Mouse (Mus musculus) forebrain, embryonic 13.5 days (tissue): ENCODE results near the gene Vps51. TPM values are rescaled to one million over a fixed set of nuclear protein-coding genes. Genes with fewer than 3 reads are reported as not detected.
"Not testable (repeated sequence)": the region's sequence is repeated elsewhere in the genome, so short reads cannot be mapped to it uniquely, and the experiment has no call there.

Experiments
- ATAC-seq: fragments of 200-750 bp; cut with Nextera tagmentation; 2 replicates; pipeline ENCODE4 v1.8.0; 2017
- H3K27ac ChIP-seq: fragments of 300-500 bp; sonication (generic); 2 replicates; pipeline ENCODE4 v1.5.1; 2015; ENCODE audit warnings: inconsistent platforms, mild to moderate bottlenecking, moderate library complexity
- H3K27me3 ChIP-seq: fragments of 300-500 bp; sonication (generic); 2 replicates; pipeline ENCODE4 v1.6.1; 2015; ENCODE audit warnings: mild to moderate bottlenecking, inconsistent platforms
- H3K36me3 ChIP-seq: fragments of 300-500 bp; sonication (generic); 2 replicates; pipeline ENCODE4 v1.6.1; 2015; ENCODE audit warnings: mild to moderate bottlenecking, inconsistent platforms; ENCODE audit not compliant: poor library complexity, severe bottlenecking
- H3K4me1 ChIP-seq: fragments of 300-500 bp; sonication (generic); 2 replicates; pipeline ENCODE4 v1.6.1; 2015; ENCODE audit warnings: inconsistent platforms
- H3K4me2 ChIP-seq: fragments of 300-500 bp; sonication (generic); 2 replicates; pipeline ENCODE4 v1.6.1; 2015; ENCODE audit warnings: inconsistent platforms, mild to moderate bottlenecking, moderate library complexity
- H3K4me3 ChIP-seq: fragments of 300-500 bp; sonication (generic); 2 replicates; pipeline ENCODE4 v1.5.1; 2015; ENCODE audit warnings: mild to moderate bottlenecking, inconsistent platforms
- H3K9ac ChIP-seq: fragments of 300-500 bp; sonication (generic); 2 replicates; pipeline ENCODE4 v1.6.1; 2015; ENCODE audit warnings: mild to moderate bottlenecking, inconsistent platforms
- H3K9me3 ChIP-seq: fragments of 300-500 bp; sonication (generic); replicated peaks from 2 replicates; pipeline ENCODE4 v1.6.1; 2016; ENCODE audit warnings: inconsistent platforms
- WGBS: fragments of 180-500 bp; shearing (Covaris S2); methylation state at CpG from one replicate; pipeline ENCODE4 v1.1.7; 2015; 5-methylcytosine and 5-hydroxymethylcytosine counted together
- polyA plus RNA-seq: library from polyadenylated mRNA; unstranded; fragments of >200 nt; fragmentation: Nextera tagmentation; extraction: Ambion mirVana; gene quantifications from 2 replicates; pipeline ENCODE4 v1.2.1, GENCODE M21; 2015

Gene Vps51
- polyA plus RNA-seq, 1 experiment from 2014 or later = 70.7 TPM

DNA sequence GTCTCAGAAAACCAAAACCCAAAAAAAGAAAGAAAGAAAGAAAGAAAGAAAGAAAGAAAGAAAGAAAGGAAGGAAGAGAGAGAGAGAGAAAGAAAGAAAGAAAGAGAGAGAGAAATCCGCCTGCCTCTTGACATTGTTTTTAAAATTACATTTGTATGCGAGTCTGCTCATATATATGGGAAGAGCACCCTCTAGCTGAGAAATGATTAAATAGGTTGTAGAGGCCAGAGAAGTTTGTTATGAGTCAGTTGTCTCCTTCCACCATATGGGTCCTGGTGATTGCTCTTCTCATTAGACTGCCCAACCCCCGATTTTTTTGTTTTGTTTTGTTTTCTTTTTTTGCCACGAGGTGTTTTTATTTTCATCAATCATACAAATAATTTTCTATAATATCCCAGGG is 32.9 kb downstream of the Vps51 start:
- 65% methylated on average over 4 of the region's 4 CpGs for WGBS
- H3K27ac ChIP-seq, H3K9me3 ChIP-seq, ATAC-seq, H3K4me2 ChIP-seq, H3K4me3 ChIP-seq, H3K9ac ChIP-seq, H3K27me3 ChIP-seq: not testable (repeated sequence)
- Histone ChIP-seq H3K36me3 (peaks cover 11% of the 10 kb centered on the region), H3K4me1 (peaks cover 27% of the 10 kb centered on the region)

DNA sequence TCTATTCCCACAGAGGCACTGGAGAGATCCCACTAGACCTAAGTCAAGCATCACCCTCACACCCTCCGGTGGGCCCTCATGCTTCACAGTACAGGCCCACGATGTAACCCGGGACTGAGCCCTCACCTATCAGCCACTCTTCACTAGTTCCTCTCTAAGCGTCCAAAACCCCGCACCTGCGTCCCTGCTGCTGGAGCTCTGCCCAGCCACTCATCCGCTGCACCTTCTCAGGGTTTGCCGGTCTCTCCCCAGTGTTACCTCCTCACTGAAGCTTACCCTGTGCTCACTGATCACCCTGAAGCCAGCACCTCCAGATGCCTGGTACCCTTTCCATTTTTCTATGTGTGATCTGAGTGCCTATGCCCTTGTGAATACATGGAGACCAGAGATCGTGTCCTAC is 34.7 kb downstream of the Vps51 start:
- no peaks in the 10 kb centered on the region for H3K27me3 ChIP-seq
- no peak overlapping the region for H3K27ac ChIP-seq
- no peak overlapping the region for H3K4me2 ChIP-seq
- ATAC-seq = no peak
- no peak overlapping the region for H3K9ac ChIP-seq
- H3K9me3 ChIP-seq = no peaks in the 10 kb centered on the region
- H3K4me1 ChIP-seq = peaks cover 12% of the 10 kb centered on the region
- H3K4me3 ChIP-seq = no peak overlapping the region
- 82% methylated on average over 9 of the region's 9 CpGs for WGBS
- no peaks in the 10 kb centered on the region for H3K36me3 ChIP-seq

DNA sequence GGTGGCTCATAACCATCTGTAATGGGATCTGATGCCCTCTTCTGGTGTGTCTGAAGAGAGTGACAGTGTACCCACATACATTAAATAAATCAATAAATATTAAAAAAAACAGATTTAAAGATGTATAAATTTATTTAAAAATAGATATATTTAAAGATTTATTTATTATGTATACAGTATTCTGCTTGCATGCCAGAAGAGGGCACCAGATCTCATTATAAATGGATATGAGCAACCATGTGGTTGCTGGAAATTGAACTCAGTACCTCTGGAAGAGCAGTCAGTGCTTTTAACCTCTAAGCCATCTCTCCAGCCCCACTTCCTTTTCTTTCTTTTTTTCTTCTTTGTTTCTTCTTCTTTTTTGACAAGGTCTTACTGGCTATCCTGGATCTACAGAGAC is 37.0 kb downstream of the Vps51 start:
- H3K27me3 ChIP-seq = no peaks in the 10 kb centered on the region
- no peaks in the 10 kb centered on the region for H3K9me3 ChIP-seq
- H3K9ac ChIP-seq = no peak overlapping the region
- H3K36me3 ChIP-seq = no peaks in the 10 kb centered on the region
- H3K27ac ChIP-seq = no peak overlapping the region
- H3K4me3 ChIP-seq = no peak overlapping the region
- no peak overlapping the region for H3K4me2 ChIP-seq
- peaks cover 2% of the 10 kb centered on the region for H3K4me1 ChIP-seq
- ATAC-seq = no peak

DNA sequence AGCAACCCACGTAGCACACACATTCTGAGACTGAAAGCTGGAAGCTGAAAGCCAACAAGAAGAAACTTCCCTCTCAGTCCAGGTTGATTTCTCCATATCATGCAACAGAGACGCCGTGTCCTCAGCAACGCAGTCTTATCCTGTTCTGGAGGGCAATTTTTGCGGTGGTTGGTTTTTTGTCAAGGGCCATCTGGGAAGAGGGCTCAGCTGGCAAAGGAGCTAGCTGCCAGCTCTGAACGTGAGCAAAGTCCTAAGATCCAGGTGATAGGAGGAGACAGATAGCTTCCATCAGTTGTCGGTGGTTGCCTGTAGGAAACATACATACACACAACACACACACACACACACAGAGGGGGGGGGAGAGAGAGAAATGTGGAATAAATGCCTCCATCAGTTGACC is 38.7 kb downstream of the Vps51 start:
- 84% methylated on average over 7 of the region's 7 CpGs for WGBS
- Histone ChIP-seq H3K27me3 (no peaks in the 10 kb centered on the region), H3K9ac (no peak overlapping the region), H3K9me3 (no peaks in the 10 kb centered on the region), H3K4me1 (no peaks in the 10 kb centered on the region), H3K4me3 (no peak overlapping the region), H3K27ac (no peak overlapping the region), H3K4me2 (no peak overlapping the region), H3K36me3 (no peaks in the 10 kb centered on the region)
- no peak for ATAC-seq

DNA sequence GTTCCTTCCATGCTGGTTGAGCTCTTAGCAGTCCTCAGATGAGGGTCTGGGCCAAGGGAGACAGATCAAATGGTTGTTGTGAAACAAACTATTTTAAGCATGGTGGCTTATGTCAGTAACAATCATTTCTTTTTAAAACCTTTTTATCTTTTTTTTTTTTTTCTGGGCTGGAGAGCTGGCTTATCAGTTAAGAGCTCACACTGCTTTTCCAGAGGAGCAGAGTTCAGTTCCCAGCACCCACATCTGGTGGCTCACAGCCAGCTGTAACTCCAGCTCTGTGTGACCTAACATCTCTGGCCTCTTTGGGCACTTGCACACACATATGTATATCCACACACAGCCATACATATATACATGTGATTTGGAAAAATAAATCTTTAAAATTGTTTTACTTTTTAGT is 39.3 kb downstream of the Vps51 start:
- Histone ChIP-seq H3K9me3 (no peaks in the 10 kb centered on the region), H3K4me1 (no peaks in the 10 kb centered on the region), H3K4me3 (no peak overlapping the region), H3K4me2 (no peak overlapping the region), H3K27me3 (no peaks in the 10 kb centered on the region), H3K9ac (no peak overlapping the region), H3K27ac (no peak overlapping the region), H3K36me3 (no peaks in the 10 kb centered on the region)
- ATAC-seq = no peak

DNA sequence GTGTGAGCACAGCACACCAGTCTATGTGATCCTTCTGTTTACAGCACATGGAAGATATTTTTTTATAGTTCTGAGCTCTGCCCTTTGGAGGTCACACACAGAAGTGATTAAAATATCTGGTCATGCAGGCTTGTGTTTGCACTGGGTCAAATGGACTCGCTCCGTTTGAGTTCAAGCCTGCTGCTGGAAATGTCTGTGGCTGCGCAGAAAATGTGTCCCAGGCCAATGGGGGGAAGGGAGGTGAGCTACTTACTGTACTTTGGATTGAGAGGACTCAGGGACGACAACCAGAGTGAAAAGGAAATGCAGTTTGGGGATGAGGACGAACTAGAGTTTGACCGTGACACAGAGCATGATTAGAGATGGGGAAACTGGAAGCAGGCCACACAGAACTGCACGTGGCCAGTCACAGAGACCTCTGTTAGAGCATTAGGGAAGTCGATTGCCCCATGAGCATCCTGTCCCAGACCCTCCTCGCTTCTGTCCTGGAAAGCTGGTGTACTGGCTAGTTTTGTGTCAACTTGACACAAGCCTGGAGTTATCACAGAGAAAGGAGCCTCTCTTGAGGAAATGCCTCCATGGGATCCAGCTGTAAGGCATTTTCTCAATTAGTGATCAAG is 41.0 kb downstream of the Vps51 start:
- Histone ChIP-seq H3K4me3 (no peak overlapping the region), H3K4me1 (no peaks in the 10 kb centered on the region), H3K9ac (no peak overlapping the region), H3K36me3 (no peaks in the 10 kb centered on the region), H3K27ac (no peak overlapping the region), H3K9me3 (no peaks in the 10 kb centered on the region), H3K4me2 (no peak overlapping the region), H3K27me3 (no peaks in the 10 kb centered on the region)
- no peak for ATAC-seq
- WGBS = 83% methylated on average over 9 of the region's 9 CpGs

DNA sequence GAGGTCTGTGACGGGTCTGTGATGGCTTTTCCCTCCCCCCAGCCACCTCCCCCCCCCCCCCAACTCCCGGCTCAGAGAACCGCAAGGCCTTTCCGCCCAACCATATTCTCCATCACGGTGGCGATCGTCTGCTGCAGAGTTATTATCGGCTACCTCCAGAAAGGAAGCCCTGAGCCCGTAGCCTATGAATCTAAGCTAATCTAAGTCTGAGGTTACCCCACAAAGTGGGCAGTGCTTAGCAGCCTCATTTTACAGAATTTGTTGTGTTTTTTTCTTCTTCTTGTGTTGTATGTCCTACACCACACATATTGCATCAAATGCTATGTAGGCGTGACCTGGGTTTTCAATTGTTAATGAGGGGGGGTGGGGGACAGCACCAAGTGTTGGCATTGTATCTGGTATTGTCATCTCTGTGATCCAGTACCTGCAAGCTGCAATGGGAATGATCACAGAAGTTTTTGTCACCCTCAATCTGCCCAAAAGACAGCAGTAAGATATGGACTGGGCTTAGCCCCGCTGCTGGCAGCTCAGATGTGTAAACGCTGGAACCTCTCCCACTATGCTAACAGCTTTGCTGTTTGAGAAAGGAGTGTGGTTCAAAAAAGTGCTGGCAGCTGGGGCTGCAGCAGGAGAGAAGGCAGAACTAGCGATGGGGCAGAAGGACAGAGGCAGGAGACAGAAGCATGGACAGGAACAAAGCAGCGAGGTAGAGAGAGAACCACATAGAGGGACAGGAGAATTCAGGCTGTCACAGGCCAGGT is 46.3 kb downstream of the Vps51 start:
- WGBS = 73% methylated on average over 14 of the region's 14 CpGs
- no peak for ATAC-seq
- H3K4me2 ChIP-seq = no peak overlapping the region

DNA sequence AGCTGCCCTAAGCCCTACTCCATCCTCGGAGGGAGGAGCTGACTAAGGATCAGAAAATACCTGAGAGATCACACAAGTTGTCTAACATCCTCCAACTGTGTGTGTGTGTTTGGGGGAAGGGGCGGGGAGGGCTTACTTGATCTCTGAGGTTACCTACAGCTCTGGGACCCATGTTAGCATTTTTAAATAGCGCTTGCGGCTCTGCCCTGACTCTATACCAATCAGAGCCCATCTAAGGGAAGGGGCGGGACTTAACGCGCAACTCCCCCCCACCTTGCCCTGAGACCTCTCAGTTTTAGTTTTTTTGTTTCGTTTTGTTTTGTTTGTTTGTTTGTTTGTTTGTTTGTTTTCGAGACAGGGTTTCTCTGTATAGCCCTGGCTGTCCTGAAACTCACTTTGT is 47.6 kb downstream of the Vps51 start:
- H3K4me3 ChIP-seq = no peak overlapping the region
- H3K36me3 ChIP-seq = no peaks in the 10 kb centered on the region
- H3K9me3 ChIP-seq = no peaks in the 10 kb centered on the region
- no peaks in the 10 kb centered on the region for H3K4me1 ChIP-seq
- ATAC-seq = no peak
- H3K4me2 ChIP-seq = no peak overlapping the region
- WGBS = 79% methylated on average over 9 of the region's 9 CpGs
- no peak overlapping the region for H3K27ac ChIP-seq
- no peak overlapping the region for H3K9ac ChIP-seq
- no peaks in the 10 kb centered on the region for H3K27me3 ChIP-seq

More for the DNA sequence above, 46.3 kb downstream of the Vps51 start:
- H3K9me3 ChIP-seq = no peaks in the 10 kb centered on the region
- no peaks in the 10 kb centered on the region for H3K27me3 ChIP-seq
- H3K4me1 ChIP-seq = no peaks in the 10 kb centered on the region
- no peak overlapping the region for H3K4me3 ChIP-seq
- H3K36me3 ChIP-seq = no peaks in the 10 kb centered on the region
- no peak overlapping the region for H3K9ac ChIP-seq
- H3K27ac ChIP-seq = no peak overlapping the region

DNA sequence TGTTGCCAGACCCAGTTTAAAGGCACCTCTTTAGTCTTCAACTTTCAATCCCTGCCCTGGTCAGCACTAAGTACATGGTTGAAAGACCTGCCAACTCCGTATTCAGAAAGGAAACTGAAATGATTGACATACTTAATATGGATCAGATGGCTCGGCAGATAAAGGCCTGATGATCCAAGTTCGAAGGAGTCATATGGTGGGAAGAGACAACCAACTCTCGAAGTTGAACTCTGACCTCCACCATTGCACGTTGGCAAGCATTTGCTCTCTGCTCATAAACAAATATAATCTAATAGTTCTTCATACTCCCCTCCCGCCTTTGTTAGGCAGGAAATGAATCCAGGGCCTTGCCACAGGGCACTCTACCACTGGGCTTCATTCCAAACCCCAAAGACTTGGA is 48.0 kb downstream of the Vps51 start:
- Histone ChIP-seq H3K4me1 (no peaks in the 10 kb centered on the region), H3K4me2 (no peak overlapping the region), H3K9me3 (no peaks in the 10 kb centered on the region), H3K9ac (no peak overlapping the region), H3K36me3 (no peaks in the 10 kb centered on the region), H3K4me3 (no peak overlapping the region), H3K27me3 (no peaks in the 10 kb centered on the region), H3K27ac (no peak overlapping the region)
- WGBS = 88% methylated on average over 6 of the region's 6 CpGs
- no peak for ATAC-seq

DNA sequence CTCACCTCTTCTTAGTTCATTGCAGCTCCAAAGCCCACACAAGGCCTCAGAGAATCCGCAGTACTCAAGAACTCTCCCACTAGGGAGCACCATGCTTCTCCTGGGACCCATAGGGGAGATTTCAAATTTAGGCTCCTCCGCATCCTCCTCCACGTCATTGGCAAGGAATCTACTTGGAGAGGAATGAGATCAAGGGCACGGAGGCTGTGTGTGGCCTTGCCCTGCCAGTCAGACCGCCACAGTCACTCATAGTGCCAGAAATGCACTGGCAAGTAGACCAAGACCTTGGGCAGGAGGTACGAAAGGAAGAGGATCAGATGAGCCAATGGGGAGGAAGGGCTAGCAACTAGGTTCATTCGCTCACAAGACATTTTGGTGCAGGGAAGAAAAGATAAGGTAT is 53.1 kb downstream of the Vps51 start:
- H3K9ac ChIP-seq = no peak overlapping the region
- no peak overlapping the region for H3K4me3 ChIP-seq
- no peak overlapping the region for H3K27ac ChIP-seq
- H3K27me3 ChIP-seq = no peaks in the 10 kb centered on the region
- no peak overlapping the region for H3K4me2 ChIP-seq
- no peaks in the 10 kb centered on the region for H3K4me1 ChIP-seq
- no peaks in the 10 kb centered on the region for H3K36me3 ChIP-seq
- 86% methylated on average over 7 of the region's 7 CpGs for WGBS
- no peak for ATAC-seq
- no peaks in the 10 kb centered on the region for H3K9me3 ChIP-seq

DNA sequence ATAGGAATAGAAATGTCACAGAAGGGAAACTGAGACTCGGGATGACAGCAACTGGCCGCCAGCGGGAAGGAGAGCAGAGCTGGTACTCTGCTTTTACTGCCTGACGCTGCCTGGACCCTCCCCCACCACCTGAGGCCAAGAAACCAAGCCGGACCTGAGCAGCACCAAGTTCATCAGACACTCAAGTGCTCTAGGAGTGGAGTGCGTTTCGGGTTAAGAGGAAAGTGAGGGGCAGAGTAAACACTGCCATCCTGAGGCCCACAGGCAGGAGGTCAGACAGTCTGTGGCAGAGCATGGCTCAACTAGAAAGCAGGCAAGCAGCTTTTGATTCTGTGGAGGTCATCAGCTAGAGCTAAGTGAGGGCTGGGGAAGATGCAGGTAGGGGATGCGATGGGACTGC is 54.0 kb downstream of the Vps51 start:
- Histone ChIP-seq H3K4me2 (no peak overlapping the region), H3K9me3 (no peaks in the 10 kb centered on the region), H3K4me3 (no peak overlapping the region), H3K27ac (no peak overlapping the region), H3K36me3 (no peaks in the 10 kb centered on the region), H3K4me1 (no peaks in the 10 kb centered on the region), H3K27me3 (no peaks in the 10 kb centered on the region), H3K9ac (no peak overlapping the region)
- WGBS = 66% methylated on average over 8 of the region's 8 CpGs
- no peak for ATAC-seq

DNA sequence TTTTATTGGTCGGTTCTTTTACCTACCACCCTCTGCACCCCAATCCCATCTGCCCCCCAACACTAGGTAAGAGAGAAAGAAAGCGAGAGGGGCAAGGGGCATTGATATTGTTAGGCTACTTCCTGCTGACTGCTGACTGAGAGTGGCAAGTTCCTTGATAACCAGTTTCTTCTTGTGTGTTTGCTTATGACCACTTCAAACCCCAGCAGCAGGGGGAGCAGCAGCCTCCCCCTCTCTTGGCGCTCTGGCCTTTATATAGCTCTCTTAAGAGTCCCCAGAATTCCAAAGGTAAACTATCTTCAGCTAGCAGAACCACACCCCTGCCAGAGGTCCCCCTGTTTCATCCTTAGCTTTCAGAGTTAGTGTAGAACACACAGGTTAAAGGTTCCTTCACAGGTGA is 56.8 kb downstream of the Vps51 start:
- Histone ChIP-seq H3K9ac (no peak overlapping the region), H3K4me2 (no peak overlapping the region), H3K27me3 (peaks cover 26% of the 10 kb centered on the region), H3K4me1 (peaks cover 7% of the 10 kb centered on the region), H3K36me3 (no peaks in the 10 kb centered on the region), H3K4me3 (no peak overlapping the region), H3K27ac (no peak overlapping the region), H3K9me3 (no peaks in the 10 kb centered on the region)
- ATAC-seq = no peak
- WGBS = 61% methylated on average over 3 of the region's 3 CpGs
